ENCODE assay signal across 9 mouse cellular contexts in genomic region chr17:15830766-15831644, GRCm38 (mm10). TPM values are rescaled to one million over a fixed set of nuclear protein-coding genes. Genes with fewer than 3 reads are reported as not detected.
A peak's percentile ranks its signal among the peaks of the same experiment; 100 is the strongest.
DNase-seq lines count a peak whose midpoint lies in the region; ATAC-seq lines count a peak whose summit lies in the region.
"Had no signal": no experiment of that assay in that cellular context is flagged by ENCODE, and none has a peak within 500 bp of the region (broad histone marks: within the 10 kb centered on the region; RNA-seq: fewer than 3 reads in every experiment).

Gene Rgmb (minus strand): TSS chr17:15831039.

- peaks cover 13% of the 10 kb centered on the region; the same call in 1 of the 2 replicates for H3K27me3 ChIP-seq in embryonic facial prominence, embryonic 14.5 days (replicated peaks; ENCODE audit: control insufficient read depth, insufficient read depth, low read length)
- H3K27me3 ChIP-seq in heart, embryonic 16.5 days (ENCODE audit: control insufficient read depth, insufficient read depth, low read length) = peaks cover 3% of the 10 kb centered on the region
- H3K27me3 ChIP-seq: CH12.LX had no signal

- peak within 1 kb of the TSS; percentile 74 for H3K9ac ChIP-seq in embryonic facial prominence, embryonic 14.5 days (ENCODE audit: low read depth, low read length)
- H3K9ac ChIP-seq in heart, embryonic 16.5 days (ENCODE audit: low read length) = peak within 1 kb of the TSS; percentile 39

- WGBS in embryonic facial prominence, embryonic 14.5 days = 1% methylated on average over 47 of the region's 55 CpGs
- WGBS in heart, embryonic 16.5 days = 1% methylated on average over 55 of the region's 55 CpGs

- H3K27ac ChIP-seq in embryonic facial prominence, embryonic 14.5 days (replicated peaks; ENCODE audit: low read depth, low read length) = peak within 1 kb of the TSS; percentile 81
- H3K27ac ChIP-seq in heart, embryonic 16.5 days (ENCODE audit: low read length) = peak within 1 kb of the TSS; percentile 59

- H3K36me3 ChIP-seq in embryonic facial prominence, embryonic 14.5 days (ENCODE audit: control insufficient read depth, insufficient read depth, low read length) = no peaks in the 10 kb centered on the region
- H3K36me3 ChIP-seq in heart, embryonic 16.5 days (ENCODE audit: control insufficient read depth, insufficient read depth) = no peaks in the 10 kb centered on the region

- H3K4me2 ChIP-seq in embryonic facial prominence, embryonic 14.5 days (ENCODE audit: low read depth, low read length) = peak within 1 kb of the TSS; percentile 90
- peak within 1 kb of the TSS; percentile 95 for H3K4me2 ChIP-seq in heart, embryonic 16.5 days (ENCODE audit: low read depth, low read length)

- ATAC-seq in embryonic facial prominence, embryonic 14.5 days (ENCODE audit: low read depth) = peak; percentile 20
- ATAC-seq in heart, embryonic 16.5 days (replicated peaks; ENCODE audit: extremely low read depth, insufficient read depth, low FRiP score) = no peak; the same call in 1 of the 2 replicates
- ATAC-seq in megakaryocyte, adult 5-6 weeks (ENCODE audit: poor library complexity, severe bottlenecking) = peak; percentile 10; the same call in 1 of the 2 replicates

- H3K9me3 ChIP-seq in embryonic facial prominence, embryonic 14.5 days (ENCODE audit: control insufficient read depth, low read length) = no peaks in the 10 kb centered on the region
- H3K9me3 ChIP-seq in heart, embryonic 16.5 days (replicated peaks; ENCODE audit: control insufficient read depth, low read length) = no peaks in the 10 kb centered on the region

- peak within 1 kb of the TSS; percentile 58 for H3K4me3 ChIP-seq in embryonic facial prominence, embryonic 14.5 days (ENCODE audit: low read depth, low read length)
- H3K4me3 ChIP-seq in heart, embryonic 16.5 days (ENCODE audit: low read length) = peak within 1 kb of the TSS; percentile 69

- DNase-seq in heart, adult 11 months = peak; percentile 96
- DNase-seq in heart, adult 9 months (ENCODE audit: low spot score in 2 of 2) = no peak
- peak; percentile 73 for DNase-seq in ZHBTc4 (ENCODE audit: low read depth, low spot score)
- DNase-seq in embryonic facial prominence, embryonic 14.5 days (ENCODE audit: low spot score) = peak; percentile 56
- peak; percentile 50 to 67 for DNase-seq in kidney, postnatal 4 days
- peak; percentile 50 for DNase-seq in thymus, postnatal 4 days

- peaks cover 7% of the 10 kb centered on the region; the same call in 1 of the 2 replicates for H3K4me1 ChIP-seq in embryonic facial prominence, embryonic 14.5 days (ENCODE audit: control insufficient read depth, insufficient read depth, low read length)
- peaks cover 10% of the 10 kb centered on the region; the same call in 1 of the 2 replicates for H3K4me1 ChIP-seq in heart, embryonic 16.5 days (ENCODE audit: control insufficient read depth, insufficient read depth, low read length)

RNA-seq across cellular contexts. Expression of gene Rgmb, which starts in this region (rescaled TPM):
- polyA plus RNA-seq in embryonic facial prominence, embryonic 14.5 days (2014; fragmentation: Nextera tagmentation; extraction: Ambion mirVana) = 38.5 and 45.2 TPM in 2 replicates
- polyA plus RNA-seq in heart, embryonic 16.5 days (2015; fragmentation: Nextera tagmentation; extraction: Ambion mirVana) = 8.5 and 8.9 TPM in 2 replicates
- 3.4 and 3.8 TPM in 2 replicates for total RNA-seq in megakaryocyte, adult 5-6 weeks (2015)
- total RNA-seq in megakaryocyte, adult 5-6 weeks (2017) = 1.7 and 2.3 TPM in 2 replicates

Comparison
In these comparisons a context has a peak if more than half of its experiments do, and no peak if none do; other contexts are left out.
1. DNase-seq: peak in heart, adult 11 months (single experiment), ZHBTc4 (single experiment), embryonic facial prominence, embryonic 14.5 days (single experiment), kidney, postnatal 4 days (2 of 2) and thymus, postnatal 4 days (single experiment); none in heart, adult 9 months (0 of 2).